Mouse (Mus musculus): ENCODE results near the gene Mansc1. TPM values are rescaled to one million over a fixed set of nuclear protein-coding genes. Genes with fewer than 3 reads are reported as not detected.
A peak's percentile ranks its signal among the peaks of the same experiment; 100 is the strongest.

The Mansc1 gene
- polyA plus RNA-seq, 1 experiment from 2014 or later = 8.6 TPM

DNA sequence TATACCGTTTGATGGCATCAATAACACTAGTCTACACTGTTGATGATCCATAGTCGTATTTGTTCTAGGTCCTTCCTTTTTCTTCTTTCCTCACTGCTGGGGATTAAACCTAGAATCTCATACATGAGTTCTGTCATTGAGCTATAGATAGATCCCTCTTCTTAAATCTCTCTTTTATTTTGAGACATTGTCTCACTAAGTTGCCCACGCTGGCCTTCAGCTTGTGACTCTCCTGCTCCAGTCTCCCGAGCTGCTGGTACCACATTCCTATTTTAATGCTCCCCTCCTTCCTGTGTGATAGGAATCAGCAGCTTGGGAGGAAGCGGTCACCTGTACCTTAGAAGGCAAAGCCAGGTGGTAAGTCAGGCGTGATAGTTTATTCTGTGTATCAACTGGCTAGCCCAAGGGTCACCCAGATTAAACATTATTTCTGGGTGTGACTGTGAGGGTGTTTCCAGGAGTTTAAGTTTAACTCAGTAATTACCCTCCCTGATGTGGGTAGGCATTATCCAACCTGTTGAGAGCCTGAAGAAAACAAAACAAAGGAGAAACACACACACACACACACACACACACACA is 34.5 kb downstream of the Mansc1 start:
- Histone ChIP-seq H3K36me3 (ENCODE audit: control insufficient read depth, insufficient read depth, low read length) (no peaks in the 10 kb centered on the region), H3K9me3 (ENCODE audit: control insufficient read depth, low read length) (no peaks in the 10 kb centered on the region), H3K4me3 (ENCODE audit: control insufficient read depth in 1 of 2, insufficient read depth in 1 of 2, low read depth in 1 of 2, low read length in 2 of 2) (no peak overlapping the region), H3K27ac (replicated peaks in 1 of 2; ENCODE audit: control insufficient read depth in 1 of 2, insufficient read depth in 1 of 2, low read depth in 2 of 2, low read length in 2 of 2) (no peak overlapping the region), H3K4me2 (ENCODE audit: low read length) (no peak overlapping the region), H3K4me1 (ENCODE audit: control insufficient read depth in 2 of 2, insufficient read depth in 2 of 2, low read length in 2 of 2) (no peaks in the 10 kb centered on the region; a peak in 1 of 4 replicates), H3K27me3 (ENCODE audit: control insufficient read depth, insufficient read depth, low read length) (no peaks in the 10 kb centered on the region; the same call in 1 of the 2 replicates), H3K9ac (ENCODE audit: low read length) (no peak overlapping the region)
- no peak for ATAC-seq (ENCODE audit: insufficient number of reproducible peaks, insufficient read depth, low FRiP score, low read depth)
- 80% methylated on average over 6 of the region's 6 CpGs for WGBS

DNA sequence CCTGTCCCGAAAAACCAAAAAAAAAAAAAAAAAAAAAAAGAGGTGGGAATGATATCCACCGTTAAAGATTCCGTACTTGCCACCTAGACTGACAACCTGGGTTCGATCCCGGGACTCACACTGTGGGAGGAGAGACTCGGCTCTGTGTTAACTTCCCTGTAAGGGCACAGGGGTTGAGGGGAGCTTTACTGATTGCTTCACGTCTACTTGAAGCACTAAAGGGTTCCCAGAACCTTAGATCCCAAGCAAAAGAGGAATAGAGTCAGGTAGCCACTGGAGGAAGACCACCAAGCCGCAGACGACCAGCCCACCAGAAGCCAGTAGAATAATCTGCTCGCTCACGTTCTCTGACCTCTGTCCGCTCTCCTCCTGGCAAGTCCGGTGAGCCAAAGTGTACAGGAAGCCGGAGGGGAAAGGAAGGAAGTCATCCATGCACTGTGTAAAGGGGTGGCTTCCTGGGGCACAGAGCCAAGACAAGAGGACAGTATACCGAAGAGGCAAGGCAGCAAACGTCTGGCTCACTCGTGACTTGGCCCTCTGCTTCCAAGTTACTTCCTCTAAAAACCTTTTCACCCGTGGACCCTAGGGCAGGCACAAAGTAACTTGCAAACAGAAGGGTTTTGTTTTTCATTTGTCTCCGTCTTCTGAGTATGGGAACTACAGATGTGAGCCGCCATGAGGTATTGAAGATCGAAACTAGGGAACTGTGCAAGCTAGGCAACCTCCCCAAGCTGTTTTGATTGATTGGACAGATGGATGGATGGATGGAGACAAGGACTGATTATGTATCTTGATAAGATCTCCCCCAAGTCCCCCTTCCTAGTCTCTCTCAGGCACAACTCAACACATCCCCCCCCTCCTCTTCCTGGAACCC is 37.5 kb downstream of the Mansc1 start:
- WGBS = 65% methylated on average over 21 of the region's 21 CpGs
- peak; percentile 72 for ATAC-seq (ENCODE audit: insufficient number of reproducible peaks, insufficient read depth, low FRiP score, low read depth)
- peaks cover 0 to 8% of the 10 kb centered on the region in 2 experiments; a peak in 1 of 4 replicates for H3K4me1 ChIP-seq (ENCODE audit: control insufficient read depth in 2 of 2, insufficient read depth in 2 of 2, low read length in 2 of 2)
- no peak overlapping the region for H3K9ac ChIP-seq (ENCODE audit: low read length)
- no peaks in the 10 kb centered on the region for H3K36me3 ChIP-seq (ENCODE audit: control insufficient read depth, insufficient read depth, low read length)
- H3K4me3 ChIP-seq (ENCODE audit: control insufficient read depth in 1 of 2, insufficient read depth in 1 of 2, low read depth in 1 of 2, low read length in 2 of 2) = no peak overlapping the region
- peak overlapping the region; percentile 36 for H3K4me2 ChIP-seq (ENCODE audit: low read length)
- no peak overlapping the region for H3K27ac ChIP-seq (replicated peaks in 1 of 2; ENCODE audit: control insufficient read depth in 1 of 2, insufficient read depth in 1 of 2, low read depth in 2 of 2, low read length in 2 of 2)
- H3K9me3 ChIP-seq (ENCODE audit: control insufficient read depth, low read length) = no peaks in the 10 kb centered on the region
- no peaks in the 10 kb centered on the region for H3K27me3 ChIP-seq (ENCODE audit: control insufficient read depth, insufficient read depth, low read length)

DNA sequence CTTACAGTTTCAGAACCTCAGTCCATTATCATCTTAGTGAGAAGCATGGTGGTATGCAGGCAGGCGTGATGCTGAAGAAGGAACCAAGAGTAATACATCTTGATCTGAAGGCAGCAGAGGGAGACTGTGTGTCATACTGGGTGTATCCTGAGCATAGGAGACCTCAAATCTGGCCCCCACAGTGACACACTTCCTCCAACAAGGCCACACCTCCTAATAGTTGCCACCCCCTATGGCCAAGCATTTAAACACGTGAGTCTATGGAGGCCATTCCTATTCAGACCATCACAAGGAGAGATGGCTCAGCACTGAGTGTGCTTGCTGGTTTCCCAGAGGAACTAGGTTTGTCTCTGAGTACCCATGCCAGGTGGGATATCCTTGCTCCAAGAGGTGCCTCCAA is 40.7 kb downstream of the Mansc1 start:
- Histone ChIP-seq H3K4me1 (ENCODE audit: control insufficient read depth in 2 of 2, insufficient read depth in 2 of 2, low read length in 2 of 2) (peaks cover 0 to 8% of the 10 kb centered on the region in 2 experiments; a peak in 1 of 4 replicates), H3K36me3 (ENCODE audit: control insufficient read depth, insufficient read depth, low read length) (no peaks in the 10 kb centered on the region), H3K9ac (ENCODE audit: low read length) (no peak overlapping the region), H3K9me3 (ENCODE audit: control insufficient read depth, low read length) (no peaks in the 10 kb centered on the region), H3K27ac (replicated peaks in 1 of 2; ENCODE audit: control insufficient read depth in 1 of 2, insufficient read depth in 1 of 2, low read depth in 2 of 2, low read length in 2 of 2) (no peak overlapping the region), H3K4me3 (ENCODE audit: control insufficient read depth in 1 of 2, insufficient read depth in 1 of 2, low read depth in 1 of 2, low read length in 2 of 2) (no peak overlapping the region), H3K27me3 (ENCODE audit: control insufficient read depth, insufficient read depth, low read length) (no peaks in the 10 kb centered on the region), H3K4me2 (ENCODE audit: low read length) (no peak overlapping the region)
- ATAC-seq (ENCODE audit: insufficient number of reproducible peaks, insufficient read depth, low FRiP score, low read depth) = no peak
- WGBS = 76% methylated on average over 2 of the region's 2 CpGs

DNA sequence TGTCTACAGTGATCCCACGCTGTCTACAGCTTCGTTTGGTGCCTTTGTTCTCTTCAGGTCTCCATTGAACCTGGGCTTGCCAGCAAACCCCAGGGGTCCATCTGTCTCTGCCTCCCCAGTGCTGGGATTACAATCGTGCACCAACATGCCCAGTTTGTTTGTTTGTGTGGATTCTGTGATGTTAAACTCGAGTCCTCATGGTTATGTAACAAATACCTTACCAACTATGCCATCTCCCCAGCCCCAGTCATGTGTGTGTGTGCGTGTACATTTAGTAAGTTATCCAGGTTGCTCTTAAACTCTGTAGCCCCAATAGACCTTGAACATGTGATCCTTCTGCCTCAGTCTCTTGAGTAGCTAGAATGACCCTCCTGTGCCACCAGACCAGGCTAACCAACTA is 46.0 kb downstream of the Mansc1 start:
- Histone ChIP-seq H3K4me3 (ENCODE audit: control insufficient read depth in 1 of 2, insufficient read depth in 1 of 2, low read depth in 1 of 2, low read length in 2 of 2) (no peak overlapping the region), H3K4me1 (ENCODE audit: control insufficient read depth in 2 of 2, insufficient read depth in 2 of 2, low read length in 2 of 2) (no peaks in the 10 kb centered on the region), H3K27ac (replicated peaks in 1 of 2; ENCODE audit: control insufficient read depth in 1 of 2, insufficient read depth in 1 of 2, low read depth in 2 of 2, low read length in 2 of 2) (no peak overlapping the region), H3K36me3 (ENCODE audit: control insufficient read depth, insufficient read depth, low read length) (no peaks in the 10 kb centered on the region), H3K27me3 (ENCODE audit: control insufficient read depth, insufficient read depth, low read length) (no peaks in the 10 kb centered on the region), H3K9ac (ENCODE audit: low read length) (no peak overlapping the region), H3K9me3 (ENCODE audit: control insufficient read depth, low read length) (no peaks in the 10 kb centered on the region), H3K4me2 (ENCODE audit: low read length) (no peak overlapping the region)
- 74% methylated on average over 5 of the region's 5 CpGs for WGBS
- no peak for ATAC-seq (ENCODE audit: insufficient number of reproducible peaks, insufficient read depth, low FRiP score, low read depth)

DNA sequence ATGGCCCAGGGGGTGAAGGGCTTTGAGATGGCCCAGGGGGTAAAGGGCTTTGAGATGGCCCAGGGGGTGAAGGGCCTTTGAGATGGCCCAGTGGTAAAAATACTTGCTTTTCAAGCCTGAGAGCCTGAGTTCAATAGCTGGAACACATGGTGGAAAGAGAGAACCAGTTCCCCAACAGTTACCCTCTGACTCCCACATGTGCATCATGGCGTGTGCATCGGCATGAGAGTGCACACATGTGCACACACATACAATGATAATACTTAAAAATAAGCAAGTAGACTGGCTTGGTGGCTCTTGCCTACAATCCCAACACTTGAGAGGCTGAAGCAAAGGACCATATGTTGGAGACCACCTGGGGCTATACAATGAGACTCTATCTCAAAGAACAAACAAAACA is 47.7 kb downstream of the Mansc1 start:
- Histone ChIP-seq H3K36me3 (ENCODE audit: control insufficient read depth, insufficient read depth, low read length) (no peaks in the 10 kb centered on the region), H3K4me3 (ENCODE audit: control insufficient read depth in 1 of 2, insufficient read depth in 1 of 2, low read depth in 1 of 2, low read length in 2 of 2) (no peak overlapping the region), H3K27ac (replicated peaks in 1 of 2; ENCODE audit: control insufficient read depth in 1 of 2, insufficient read depth in 1 of 2, low read depth in 2 of 2, low read length in 2 of 2) (no peak overlapping the region), H3K4me2 (ENCODE audit: low read length) (no peak overlapping the region), H3K4me1 (ENCODE audit: control insufficient read depth in 2 of 2, insufficient read depth in 2 of 2, low read length in 2 of 2) (no peaks in the 10 kb centered on the region), H3K27me3 (ENCODE audit: control insufficient read depth, insufficient read depth, low read length) (no peaks in the 10 kb centered on the region), H3K9me3 (ENCODE audit: control insufficient read depth, low read length) (0 out of 2 replicates have a peak, but pooled peaks cover 3% of the 10 kb centered on the region), H3K9ac (ENCODE audit: low read length) (no peak overlapping the region)
- ATAC-seq (ENCODE audit: insufficient number of reproducible peaks, insufficient read depth, low FRiP score, low read depth) = no peak
- WGBS = 98% methylated on average over 2 of the region's 2 CpGs

DNA sequence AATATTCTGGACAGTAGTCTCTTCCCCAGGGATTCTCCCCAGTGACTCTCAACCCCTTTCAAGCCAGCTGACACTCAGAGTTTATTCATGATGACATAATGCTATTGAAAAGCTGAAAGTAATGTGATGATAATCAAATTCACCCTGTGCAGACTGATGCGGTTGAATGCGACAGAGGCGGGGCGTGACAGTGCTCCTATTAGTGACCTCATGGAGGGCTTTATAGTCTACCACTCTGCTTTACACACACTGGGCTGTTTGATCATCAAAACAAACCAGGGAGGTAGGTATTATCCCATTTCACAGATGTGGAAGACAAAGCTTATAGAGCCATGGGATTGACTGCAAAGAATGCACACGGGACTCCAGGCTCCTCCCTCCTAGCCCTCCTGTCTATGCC is 50.2 kb downstream of the Mansc1 start:
- 0 out of 2 replicates have a peak, but pooled peaks cover 4% of the 10 kb centered on the region for H3K9me3 ChIP-seq (ENCODE audit: control insufficient read depth, low read length)
- H3K27me3 ChIP-seq (ENCODE audit: control insufficient read depth, insufficient read depth, low read length) = no peaks in the 10 kb centered on the region
- H3K4me3 ChIP-seq (ENCODE audit: control insufficient read depth in 1 of 2, insufficient read depth in 1 of 2, low read depth in 1 of 2, low read length in 2 of 2) = no peak overlapping the region
- H3K4me1 ChIP-seq (ENCODE audit: control insufficient read depth in 2 of 2, insufficient read depth in 2 of 2, low read length in 2 of 2) = no peaks in the 10 kb centered on the region
- H3K4me2 ChIP-seq (ENCODE audit: low read length) = no peak overlapping the region
- no peak for ATAC-seq (ENCODE audit: insufficient number of reproducible peaks, insufficient read depth, low FRiP score, low read depth)
- 81% methylated on average over 5 of the region's 5 CpGs for WGBS
- no peaks in the 10 kb centered on the region for H3K36me3 ChIP-seq (ENCODE audit: control insufficient read depth, insufficient read depth, low read length)
- no peak overlapping the region for H3K9ac ChIP-seq (ENCODE audit: low read length)
- no peak overlapping the region for H3K27ac ChIP-seq (replicated peaks in 1 of 2; ENCODE audit: control insufficient read depth in 1 of 2, insufficient read depth in 1 of 2, low read depth in 2 of 2, low read length in 2 of 2)

DNA sequence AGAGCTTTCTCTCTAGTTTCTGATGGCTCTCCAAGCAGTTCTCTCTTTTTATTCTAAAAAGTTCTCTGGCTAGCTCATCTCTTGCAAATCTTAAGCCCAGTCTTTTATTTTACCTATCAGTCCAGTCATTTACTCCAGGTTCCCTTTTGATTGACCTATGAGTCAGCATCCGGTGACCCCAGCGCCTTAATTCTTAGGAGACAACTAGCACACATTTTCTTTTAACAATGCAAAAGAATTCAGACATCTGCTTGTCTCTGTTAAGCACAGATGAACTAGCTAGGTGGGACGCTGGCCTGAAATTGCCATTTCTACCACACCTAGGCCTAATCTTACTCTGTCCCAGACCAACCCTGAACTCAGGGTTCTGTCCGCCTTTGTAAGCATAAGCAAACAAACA is 52.8 kb downstream of the Mansc1 start:
- Histone ChIP-seq H3K9ac (ENCODE audit: low read length) (no peak overlapping the region), H3K4me1 (ENCODE audit: control insufficient read depth in 2 of 2, insufficient read depth in 2 of 2, low read length in 2 of 2) (peaks cover 5 to 11% of the 10 kb centered on the region in 2 experiments), H3K36me3 (ENCODE audit: control insufficient read depth, insufficient read depth, low read length) (no peaks in the 10 kb centered on the region), H3K9me3 (ENCODE audit: control insufficient read depth, low read length) (0 out of 2 replicates have a peak, but pooled peaks cover 4% of the 10 kb centered on the region), H3K4me3 (ENCODE audit: control insufficient read depth in 1 of 2, insufficient read depth in 1 of 2, low read depth in 1 of 2, low read length in 2 of 2) (no peak overlapping the region), H3K27me3 (ENCODE audit: control insufficient read depth, insufficient read depth, low read length) (no peaks in the 10 kb centered on the region), H3K4me2 (ENCODE audit: low read length) (no peak overlapping the region), H3K27ac (replicated peaks in 1 of 2; ENCODE audit: control insufficient read depth in 1 of 2, insufficient read depth in 1 of 2, low read depth in 2 of 2, low read length in 2 of 2) (no peak overlapping the region)
- WGBS = 86% methylated on average over 4 of the region's 4 CpGs
- ATAC-seq (ENCODE audit: insufficient number of reproducible peaks, insufficient read depth, low FRiP score, low read depth) = no peak
